Mouse (Mus musculus) urinary bladder, postnatal 4 days (tissue): ENCODE measurements around the gene Rapgef3.
A peak's percentile ranks its signal among the peaks of the same experiment; 100 is the strongest.

Experiments used
- DNase-seq, 2 experiments: peaks; one replicate each; pipeline ENCODE4 v3.0.0; 2021 to 2022; ENCODE audit warnings: low spot score in 2 of 2

Rapgef3 gene

GRCm38 (mm10) chr15:97773108-97773507 is 5.3 kb upstream of the Rapgef3 start:
- DNase-seq = peak; percentile 75 to 78

GRCm38 (mm10) chr15:97770280-97770679 is 2.5 kb upstream of the Rapgef3 start:
- no peak for DNase-seq

- DNase-seq = no peak
These were observed 420 bp upstream of the Rapgef3 start for GRCm38 (mm10) chr15:97768192-97768591.

GRCm38 (mm10) chr15:97766594-97767279 is 1.0 kb downstream of the Rapgef3 start:
- DNase-seq = no peak

GRCm38 (mm10) chr15:97766194-97766593 is 1.6 kb downstream of the Rapgef3 start:
- no peak for DNase-seq

GRCm38 (mm10) chr15:97765090-97765794 is 2.5 kb downstream of the Rapgef3 start:
- DNase-seq = no peak

GRCm38 (mm10) chr15:97764532-97764931 is 3.2 kb downstream of the Rapgef3 start:
- DNase-seq = no peak

GRCm38 (mm10) chr15:97763256-97764049 is 4.3 kb downstream of the Rapgef3 start:
- DNase-seq = no peak

GRCm38 (mm10) chr15:97762733-97763132 is 5.0 kb downstream of the Rapgef3 start:
- DNase-seq = no peak

- DNase-seq = no peak
These were observed 6.3 kb downstream of the Rapgef3 start for GRCm38 (mm10) chr15:97761438-97761837.

GRCm38 (mm10) chr15:97760952-97761351 is 6.8 kb downstream of the Rapgef3 start:
- DNase-seq = no peak

- no peak for DNase-seq
These were observed 7.8 kb downstream of the Rapgef3 start for GRCm38 (mm10) chr15:97760006-97760405.

- no peak for DNase-seq
These were observed 12.4 kb downstream of the Rapgef3 start for GRCm38 (mm10) chr15:97755361-97755760.

GRCm38 (mm10) chr15:97754476-97754875 is 13.3 kb downstream of the Rapgef3 start:
- DNase-seq = no peak

GRCm38 (mm10) chr15:97752491-97752890 is 15.3 kb downstream of the Rapgef3 start:
- no peak for DNase-seq

- no peak for DNase-seq
These were observed 16.1 kb downstream of the Rapgef3 start for GRCm38 (mm10) chr15:97751676-97752075.

GRCm38 (mm10) chr15:97750697-97751096 is 17.1 kb downstream of the Rapgef3 start:
- peak; percentile 70 to 78 for DNase-seq

- no peak for DNase-seq
These were observed 17.9 kb downstream of the Rapgef3 start for GRCm38 (mm10) chr15:97749841-97750240.

GRCm38 (mm10) chr15:97749397-97749796 is 18.4 kb downstream of the Rapgef3 start:
- no peak for DNase-seq

- no peak for DNase-seq
These were observed 18.8 kb downstream of the Rapgef3 start for GRCm38 (mm10) chr15:97748964-97749363.

- no peak for DNase-seq
These were observed 19.5 kb downstream of the Rapgef3 start for GRCm38 (mm10) chr15:97748309-97748708.

GRCm38 (mm10) chr15:97747486-97747885 is 20.3 kb downstream of the Rapgef3 start:
- no peak for DNase-seq
